Mouse (Mus musculus): ENCODE data around the gene Diras2.

Gene Diras2

DNA sequence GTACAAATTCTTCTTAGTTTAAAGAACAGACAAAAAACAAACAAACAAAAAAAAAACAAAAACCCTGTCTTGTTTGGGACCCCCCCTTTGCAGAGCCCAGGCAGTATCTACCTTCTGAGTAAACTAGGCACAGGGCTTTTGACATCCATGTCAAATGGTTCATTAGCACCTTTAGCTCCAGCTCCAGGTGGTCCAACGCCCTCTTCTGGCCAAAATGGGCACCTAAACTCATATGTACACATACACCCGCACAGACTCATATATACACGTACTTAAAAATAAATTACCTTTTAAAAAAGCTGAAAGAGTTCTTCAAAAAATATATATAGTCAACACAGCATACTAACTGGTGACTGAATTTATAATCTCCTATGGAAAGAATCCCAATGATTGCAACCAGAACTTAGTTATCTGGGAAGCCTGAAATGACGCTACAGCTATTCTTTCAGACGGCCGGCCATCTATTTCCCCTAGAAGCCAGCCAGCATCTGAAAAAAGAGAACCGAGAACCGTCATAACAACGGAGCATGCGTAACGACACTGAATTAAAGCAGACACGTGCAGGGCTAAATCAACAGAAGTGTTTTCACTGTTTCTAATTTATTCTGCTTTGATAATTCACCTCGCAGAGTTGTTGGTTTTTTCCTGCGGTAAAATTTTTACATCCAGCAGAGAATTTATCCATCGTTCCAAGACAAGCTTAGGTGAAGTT is 73.7 kb downstream of the Diras2 start:
- DNase-seq: no peak

DNA sequence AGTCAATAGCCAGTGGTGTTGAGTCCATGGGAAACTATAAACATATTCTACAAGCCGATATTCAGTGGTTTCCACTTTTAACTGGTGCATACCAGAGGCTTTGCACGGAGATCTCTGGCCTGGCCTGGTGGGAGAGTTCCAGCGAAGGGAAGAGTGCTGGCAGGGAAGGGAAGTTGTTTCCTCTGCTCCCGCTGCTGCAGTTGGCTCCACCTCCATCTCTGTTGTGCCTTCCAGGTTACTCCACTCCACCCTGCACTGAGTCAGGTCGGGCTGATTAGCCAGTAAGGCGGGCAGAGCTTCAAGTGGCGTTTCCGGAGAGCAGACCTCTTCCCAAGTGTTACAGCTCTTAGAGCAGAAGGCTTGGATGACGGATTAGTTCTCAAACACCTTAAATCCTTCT is 75.8 kb downstream of the Diras2 start:
- peak; percentile 10 for DNase-seq

DNA sequence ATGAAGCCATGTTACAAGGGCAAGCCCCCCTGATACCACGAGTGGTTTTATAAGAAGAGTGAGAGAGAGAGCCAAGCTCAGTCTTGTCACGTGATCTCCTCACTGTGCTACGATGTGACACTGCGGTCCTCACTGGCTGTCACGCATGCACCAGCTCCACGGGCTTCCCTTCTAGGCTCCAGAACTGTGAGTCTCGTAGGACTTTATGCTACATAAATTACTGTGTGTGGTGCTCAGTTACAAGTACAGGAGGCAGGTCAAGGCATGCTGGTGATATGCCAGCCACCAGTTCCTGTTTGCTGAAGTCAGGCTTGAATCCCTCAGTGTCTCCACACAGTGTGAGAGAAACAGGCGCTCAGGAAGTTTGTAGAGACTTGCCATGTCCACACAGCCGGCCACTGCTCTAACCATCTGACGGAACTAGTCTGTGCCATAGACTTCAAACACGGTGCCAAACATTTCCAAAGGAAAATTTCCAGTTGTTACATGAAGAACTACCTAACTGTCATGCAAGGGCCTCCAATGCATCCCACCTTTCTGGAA is 76.3 kb downstream of the Diras2 start:
- DNase-seq: no peak
